Mouse (Mus musculus): ENCODE measurements at regions not wholly inside any gene's neighbourhood (a gene's known extent, or its start where the extent isn't known, plus 50 kb on each side); places are given as distances from the start of the nearest gene placed in this dataset.

DNA sequence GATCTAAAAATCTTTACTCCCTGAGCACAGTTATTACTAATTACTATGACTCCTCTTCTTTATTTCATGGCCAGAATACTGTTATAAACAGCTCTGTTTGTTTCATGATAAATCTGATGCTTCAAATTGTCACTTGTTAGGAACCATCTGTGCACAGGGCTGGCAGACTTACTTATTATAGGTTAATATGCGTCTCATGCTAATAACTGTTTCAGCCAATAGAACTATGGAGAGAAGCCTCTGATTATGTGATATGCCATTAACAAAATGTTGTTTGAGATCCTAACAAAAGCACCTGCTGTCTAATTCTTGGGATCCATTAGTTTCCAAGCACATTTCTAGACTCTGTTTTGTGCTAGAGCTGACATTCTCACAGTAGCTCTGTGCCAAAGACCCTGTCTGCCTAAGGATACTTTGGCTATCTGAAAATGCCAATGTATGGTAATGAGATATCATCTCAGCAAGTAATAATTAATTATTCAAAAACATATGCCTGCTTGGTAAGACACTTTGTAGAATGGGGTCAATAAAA, 318.1 kb downstream of the Grb14 start:
- Histone ChIP-seq H3K4me1 (ENCODE audit: control insufficient read depth, insufficient read depth, low read length) (no peaks in the 10 kb centered on the region), H3K4me3 (replicated peaks; ENCODE audit: low read depth, low read length) (no peak overlapping the region), H3K9ac (replicated peaks; ENCODE audit: low read length) (no peak overlapping the region), H3K27ac (replicated peaks; ENCODE audit: low read depth, low read length) (no peak overlapping the region), H3K4me2 (ENCODE audit: low read length) (no peak overlapping the region), H3K36me3 (ENCODE audit: control insufficient read depth, insufficient read depth, low read length) (no peaks in the 10 kb centered on the region), H3K27me3 (ENCODE audit: control insufficient read depth, insufficient read depth, low read length) (no peaks in the 10 kb centered on the region), H3K9me3 (ENCODE audit: control insufficient read depth, low read length) (no peaks in the 10 kb centered on the region)
- WGBS: 82% methylated on average over 1 of the region's 1 CpGs
- ATAC-seq (ENCODE audit: low FRiP score, low TSS enrichment): no peak
- no peak for DNase-seq

DNA sequence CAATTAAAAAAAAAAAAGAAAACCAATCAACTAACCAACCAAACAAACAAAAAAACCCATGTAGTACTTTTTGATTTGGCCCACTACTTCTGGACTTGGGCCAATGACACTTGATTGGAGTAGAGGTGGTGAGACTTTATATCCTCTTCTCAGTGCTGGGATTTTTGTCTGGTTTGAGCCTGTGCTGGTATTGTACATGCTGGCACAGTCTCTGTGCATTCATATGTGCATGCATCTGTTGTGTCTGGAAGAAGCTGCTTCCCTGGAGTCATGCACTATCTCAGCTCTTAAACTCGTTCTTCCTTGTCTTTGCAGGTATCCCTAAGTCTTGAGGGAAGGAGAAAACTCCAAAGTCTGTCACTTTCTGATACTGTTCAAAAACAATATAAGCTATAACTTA, 328.8 kb downstream of the Grb14 start:
- 81% methylated on average over 1 of the region's 1 CpGs for WGBS
- no peak overlapping the region for H3K4me3 ChIP-seq (replicated peaks; ENCODE audit: low read depth, low read length)
- H3K9me3 ChIP-seq (ENCODE audit: control insufficient read depth, low read length): no peaks in the 10 kb centered on the region
- no peaks in the 10 kb centered on the region for H3K4me1 ChIP-seq (ENCODE audit: control insufficient read depth, insufficient read depth, low read length)
- no peaks in the 10 kb centered on the region for H3K36me3 ChIP-seq (ENCODE audit: control insufficient read depth, insufficient read depth, low read length)
- no peaks in the 10 kb centered on the region for H3K27me3 ChIP-seq (ENCODE audit: control insufficient read depth, insufficient read depth, low read length)
- no peak overlapping the region for H3K4me2 ChIP-seq (ENCODE audit: low read length)
- no peak overlapping the region for H3K27ac ChIP-seq (replicated peaks; ENCODE audit: low read depth, low read length)
- DNase-seq (no peak), ATAC-seq (ENCODE audit: low FRiP score, low TSS enrichment) (no peak)
- H3K9ac ChIP-seq (replicated peaks; ENCODE audit: low read length): no peak overlapping the region

DNA sequence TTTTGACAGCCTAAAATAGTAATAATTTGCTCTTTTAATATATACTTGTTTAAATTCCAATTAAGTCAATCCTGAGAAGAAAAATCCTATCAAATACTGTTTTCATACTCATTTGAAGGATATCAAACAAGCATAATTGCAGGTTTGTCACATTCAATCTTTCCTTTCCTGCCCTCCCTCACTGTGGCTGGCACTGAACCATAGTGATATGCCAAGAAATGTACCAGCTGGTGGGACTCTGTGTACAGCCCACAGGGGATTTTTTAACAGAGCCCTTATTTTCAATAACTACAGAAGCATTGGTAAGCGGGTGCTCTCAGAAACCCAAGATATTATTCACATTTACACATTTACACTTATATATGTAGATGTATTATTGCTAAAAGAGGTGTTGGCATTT, 333.3 kb downstream of the Grb14 start:
- ATAC-seq (ENCODE audit: low FRiP score, low TSS enrichment): no peak
- Histone ChIP-seq H3K4me2 (ENCODE audit: low read length) (no peak overlapping the region), H3K36me3 (ENCODE audit: control insufficient read depth, insufficient read depth, low read length) (no peaks in the 10 kb centered on the region), H3K9ac (replicated peaks; ENCODE audit: low read length) (no peak overlapping the region), H3K4me3 (replicated peaks; ENCODE audit: low read depth, low read length) (no peak overlapping the region), H3K27ac (replicated peaks; ENCODE audit: low read depth, low read length) (no peak overlapping the region), H3K9me3 (ENCODE audit: control insufficient read depth, low read length) (no peaks in the 10 kb centered on the region), H3K27me3 (ENCODE audit: control insufficient read depth, insufficient read depth, low read length) (no peaks in the 10 kb centered on the region), H3K4me1 (ENCODE audit: control insufficient read depth, insufficient read depth, low read length) (no peaks in the 10 kb centered on the region)
- peak; percentile 31 for DNase-seq
- 71% methylated on average over 1 of the region's 1 CpGs for WGBS

DNA sequence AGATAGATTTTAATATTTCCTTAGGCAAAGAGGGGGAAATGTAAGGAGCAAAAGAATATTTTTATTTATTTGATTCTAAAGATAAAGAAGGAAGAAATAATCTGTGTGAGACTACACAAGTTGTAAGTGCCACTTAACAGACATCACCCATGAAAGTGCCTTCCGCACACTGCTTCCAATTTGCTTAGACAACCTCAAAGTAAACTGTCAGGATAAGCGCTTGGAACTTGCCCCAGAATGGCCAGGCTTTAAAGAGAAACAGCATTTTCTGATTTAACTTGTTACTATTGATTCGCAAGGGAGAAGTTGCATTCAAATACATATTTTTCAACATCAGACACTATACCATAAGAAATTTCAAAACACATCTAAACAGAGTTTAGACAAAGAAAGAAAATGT, 333.8 kb downstream of the Grb14 start:
- Histone ChIP-seq H3K9me3 (ENCODE audit: control insufficient read depth, low read length) (no peaks in the 10 kb centered on the region), H3K4me2 (ENCODE audit: low read length) (no peak overlapping the region), H3K27me3 (ENCODE audit: control insufficient read depth, insufficient read depth, low read length) (no peaks in the 10 kb centered on the region), H3K36me3 (ENCODE audit: control insufficient read depth, insufficient read depth, low read length) (no peaks in the 10 kb centered on the region), H3K27ac (replicated peaks; ENCODE audit: low read depth, low read length) (no peak overlapping the region), H3K9ac (replicated peaks; ENCODE audit: low read length) (no peak overlapping the region), H3K4me3 (replicated peaks; ENCODE audit: low read depth, low read length) (no peak overlapping the region), H3K4me1 (ENCODE audit: control insufficient read depth, insufficient read depth, low read length) (no peaks in the 10 kb centered on the region)
- 83% methylated on average over 3 of the region's 3 CpGs for WGBS
- ATAC-seq (ENCODE audit: low FRiP score, low TSS enrichment) (no peak), DNase-seq (peak; percentile 7)

DNA sequence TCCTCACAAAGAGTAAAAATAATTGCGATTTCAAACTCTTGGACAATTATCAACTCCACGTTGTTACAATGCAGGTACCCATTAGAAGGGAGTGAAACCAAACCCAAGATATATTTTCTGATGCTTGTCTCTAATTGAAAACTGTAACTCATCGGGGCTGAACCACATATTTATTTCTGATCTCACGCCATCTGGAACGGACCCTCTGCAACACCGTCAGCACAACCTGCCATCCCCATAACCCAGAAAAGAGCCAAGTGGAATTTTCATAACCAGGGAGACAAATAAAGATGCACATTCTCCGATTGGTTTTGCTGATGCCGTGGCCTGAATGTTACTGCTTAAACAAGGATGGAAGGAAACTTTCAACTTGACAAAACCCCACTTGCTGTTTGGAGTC, 338.0 kb downstream of the Grb14 start:
- H3K27me3 ChIP-seq (ENCODE audit: control insufficient read depth, insufficient read depth, low read length): no peaks in the 10 kb centered on the region
- no peak for DNase-seq

DNA sequence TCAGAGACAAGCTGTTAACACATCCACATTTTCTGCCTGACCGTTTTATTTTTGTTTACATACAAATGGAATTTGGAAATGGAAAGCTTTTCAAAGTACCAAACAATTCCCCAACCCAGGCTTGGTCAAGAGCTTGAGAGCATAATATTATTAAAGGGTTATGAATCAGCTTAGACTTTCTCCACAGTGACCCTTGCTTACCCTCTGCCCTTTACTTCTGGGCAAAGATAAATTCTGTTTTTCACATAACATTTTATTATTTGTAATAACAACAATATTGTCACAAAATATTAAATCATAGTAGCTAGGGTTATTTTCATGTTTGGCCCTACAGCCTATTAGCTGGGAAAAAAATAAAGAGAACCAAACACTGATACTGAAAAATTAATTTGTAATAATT, 375.2 kb downstream of the Grb14 start:
- WGBS: 88% methylated on average over 1 of the region's 1 CpGs
- Histone ChIP-seq H3K4me1 (ENCODE audit: control insufficient read depth, insufficient read depth, low read length) (no peaks in the 10 kb centered on the region), H3K4me3 (replicated peaks; ENCODE audit: low read depth, low read length) (no peak overlapping the region), H3K27me3 (ENCODE audit: control insufficient read depth, insufficient read depth, low read length) (no peaks in the 10 kb centered on the region), H3K4me2 (ENCODE audit: low read length) (no peak overlapping the region), H3K9ac (replicated peaks; ENCODE audit: low read length) (no peak overlapping the region), H3K27ac (replicated peaks; ENCODE audit: low read depth, low read length) (no peak overlapping the region), H3K9me3 (ENCODE audit: control insufficient read depth, low read length) (no peaks in the 10 kb centered on the region), H3K36me3 (ENCODE audit: control insufficient read depth, insufficient read depth, low read length) (no peaks in the 10 kb centered on the region)
- ATAC-seq (ENCODE audit: low FRiP score, low TSS enrichment) (no peak), DNase-seq (no peak)

More for the DNA sequence above, 338.0 kb downstream of the Grb14 start:
- H3K27ac ChIP-seq (replicated peaks; ENCODE audit: low read depth, low read length): no peak overlapping the region
- no peaks in the 10 kb centered on the region for H3K36me3 ChIP-seq (ENCODE audit: control insufficient read depth, insufficient read depth, low read length)
- H3K4me3 ChIP-seq (replicated peaks; ENCODE audit: low read depth, low read length): no peak overlapping the region
- ATAC-seq (ENCODE audit: low FRiP score, low TSS enrichment): no peak
- H3K9me3 ChIP-seq (ENCODE audit: control insufficient read depth, low read length): no peaks in the 10 kb centered on the region
- 75% methylated on average over 8 of the region's 8 CpGs for WGBS
- H3K4me2 ChIP-seq (ENCODE audit: low read length): no peak overlapping the region
- H3K9ac ChIP-seq (replicated peaks; ENCODE audit: low read length): no peak overlapping the region
- H3K4me1 ChIP-seq (ENCODE audit: control insufficient read depth, insufficient read depth, low read length): no peaks in the 10 kb centered on the region

DNA sequence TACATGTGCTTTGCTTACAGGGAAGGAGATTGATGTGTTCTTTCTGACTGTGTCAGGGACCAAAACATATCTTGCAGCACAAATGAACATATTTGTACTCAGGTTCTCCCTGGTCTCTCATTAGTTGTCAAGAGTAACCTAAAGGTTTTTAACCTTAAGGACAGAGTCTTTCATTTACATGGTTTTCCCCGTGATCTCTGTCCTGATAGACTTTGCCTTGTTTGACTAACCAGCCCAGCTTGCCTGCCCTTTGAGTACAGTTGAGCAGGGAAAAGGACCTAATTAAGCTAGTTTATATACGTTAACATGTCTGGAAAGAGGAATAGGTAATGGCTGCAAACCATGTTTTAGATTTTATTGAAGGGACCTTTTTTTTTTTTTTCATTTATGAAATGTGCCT, 407.9 kb downstream of the Grb14 start:
- DNase-seq (no peak), ATAC-seq (ENCODE audit: low FRiP score, low TSS enrichment) (no peak)
- no peaks in the 10 kb centered on the region for H3K27me3 ChIP-seq (ENCODE audit: control insufficient read depth, insufficient read depth, low read length)
- no peaks in the 10 kb centered on the region for H3K4me1 ChIP-seq (ENCODE audit: control insufficient read depth, insufficient read depth, low read length)
- 83% methylated on average over 2 of the region's 2 CpGs for WGBS
- no peaks in the 10 kb centered on the region for H3K9me3 ChIP-seq (ENCODE audit: control insufficient read depth, low read length)
- no peak overlapping the region for H3K4me2 ChIP-seq (ENCODE audit: low read length)
- H3K27ac ChIP-seq (replicated peaks; ENCODE audit: low read depth, low read length): no peak overlapping the region
- H3K36me3 ChIP-seq (ENCODE audit: control insufficient read depth, insufficient read depth, low read length): no peaks in the 10 kb centered on the region
- H3K4me3 ChIP-seq (replicated peaks; ENCODE audit: low read depth, low read length): no peak overlapping the region
- no peak overlapping the region for H3K9ac ChIP-seq (replicated peaks; ENCODE audit: low read length)

DNA sequence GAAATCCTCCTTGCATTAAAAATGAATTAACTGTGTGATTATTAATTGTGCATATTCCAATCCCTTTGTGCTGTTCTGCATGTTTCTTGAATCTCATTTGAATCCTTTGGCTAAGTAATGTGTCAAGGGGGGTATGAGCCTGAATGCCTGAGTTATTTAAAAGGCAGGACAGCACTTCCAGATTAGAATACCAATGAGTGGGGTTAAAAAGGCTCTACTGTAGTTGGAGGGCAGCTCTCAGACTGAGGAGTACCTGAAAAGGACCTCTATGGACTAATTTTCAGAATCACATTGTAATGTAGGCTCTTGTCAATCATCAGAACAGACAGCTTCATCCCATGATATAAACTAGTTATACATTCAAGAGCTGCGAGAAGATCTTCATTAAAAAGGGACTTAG, 417.9 kb downstream of the Grb14 start:
- Histone ChIP-seq H3K9ac (replicated peaks; ENCODE audit: low read length) (no peak overlapping the region), H3K27me3 (ENCODE audit: control insufficient read depth, insufficient read depth, low read length) (no peaks in the 10 kb centered on the region), H3K27ac (replicated peaks; ENCODE audit: low read depth, low read length) (no peak overlapping the region), H3K36me3 (ENCODE audit: control insufficient read depth, insufficient read depth, low read length) (no peaks in the 10 kb centered on the region), H3K9me3 (ENCODE audit: control insufficient read depth, low read length) (no peaks in the 10 kb centered on the region), H3K4me3 (replicated peaks; ENCODE audit: low read depth, low read length) (no peak overlapping the region), H3K4me1 (ENCODE audit: control insufficient read depth, insufficient read depth, low read length) (no peaks in the 10 kb centered on the region), H3K4me2 (ENCODE audit: low read length) (no peak overlapping the region)
- ATAC-seq (ENCODE audit: low FRiP score, low TSS enrichment): peak; percentile 67; the same call in 1 of the 2 replicates
- peak; percentile 53 for DNase-seq
- 27% methylated on average over 1 of the region's 1 CpGs for WGBS

DNA sequence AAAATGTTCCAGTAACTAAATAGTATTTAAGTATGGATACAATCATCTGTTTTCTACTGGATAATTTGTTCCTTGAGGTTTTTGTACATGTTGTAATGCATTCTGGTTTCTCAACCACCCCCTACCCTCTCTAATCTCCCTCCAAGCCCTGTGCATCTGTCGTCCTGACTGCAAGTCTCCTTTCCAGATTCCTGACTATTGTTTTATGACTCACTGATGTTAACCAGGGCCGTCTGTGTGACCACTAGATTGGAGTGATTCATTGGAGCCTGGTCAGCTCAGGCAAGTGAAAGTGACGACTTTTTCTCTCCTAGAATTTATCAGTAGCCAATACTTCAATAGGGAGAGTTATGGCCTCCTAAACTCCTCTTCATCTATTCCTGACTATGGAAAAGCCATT, 442.5 kb downstream of the Grb14 start:
- no peaks in the 10 kb centered on the region for H3K9me3 ChIP-seq (ENCODE audit: control insufficient read depth, low read length)
- no peak overlapping the region for H3K4me3 ChIP-seq (replicated peaks; ENCODE audit: low read depth, low read length)
- no peak overlapping the region for H3K4me2 ChIP-seq (ENCODE audit: low read length)
- no peaks in the 10 kb centered on the region for H3K27me3 ChIP-seq (ENCODE audit: control insufficient read depth, insufficient read depth, low read length)
- no peak for ATAC-seq (ENCODE audit: low FRiP score, low TSS enrichment)
- WGBS: 67% methylated on average over 3 of the region's 3 CpGs
- H3K27ac ChIP-seq (replicated peaks; ENCODE audit: low read depth, low read length): no peak overlapping the region
- H3K9ac ChIP-seq (replicated peaks; ENCODE audit: low read length): no peak overlapping the region
- no peak for DNase-seq
- no peaks in the 10 kb centered on the region for H3K4me1 ChIP-seq (ENCODE audit: control insufficient read depth, insufficient read depth, low read length)
- H3K36me3 ChIP-seq (ENCODE audit: control insufficient read depth, insufficient read depth, low read length): no peaks in the 10 kb centered on the region

Measured in midbrain, embryonic 14.5 days (tissue).